Mouse (Mus musculus) activated CD4-positive, CD25-positive, alpha-beta regulatory T cell, adult 4 months (primary cell): ENCODE measurements around the gene Ptprm. TPM values are rescaled to one million over a fixed set of nuclear protein-coding genes. Genes with fewer than 3 reads are reported as not detected.

Experiments
- ATAC-seq: one replicate; pipeline ENCODE4 v1.8.0; 2017
- polyA plus RNA-seq, 2 experiments: library from polyadenylated mRNA; unstranded; fragments of 100-300 nt; shearing (Covaris generic); gene quantifications; one replicate each; pipeline ENCODE4 v1.2.1; 2017

Gene Ptprm
- polyA plus RNA-seq, 2 experiments from 2014 or later, result not detected

DNA sequence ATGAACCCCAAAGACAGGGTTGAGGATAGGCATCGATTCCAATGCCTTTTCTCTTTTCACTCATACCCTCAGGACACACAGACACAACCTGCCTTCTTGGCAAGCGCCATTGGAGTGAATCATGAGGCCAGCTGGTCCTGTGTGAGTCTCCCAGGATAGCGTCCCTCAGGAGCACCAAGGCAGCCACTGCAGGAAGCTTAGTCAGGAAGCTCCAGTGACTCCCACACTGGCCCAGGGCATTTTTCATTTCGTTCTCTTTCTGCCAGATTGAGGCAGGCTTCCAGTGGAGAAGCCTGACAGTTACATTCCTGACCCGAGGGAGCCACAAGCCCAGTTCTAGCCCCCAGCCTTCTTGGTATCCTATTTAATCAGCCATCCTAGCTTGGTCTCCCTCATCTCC lies 393.3 kb downstream of the Ptprm start:
- no peak for ATAC-seq

DNA sequence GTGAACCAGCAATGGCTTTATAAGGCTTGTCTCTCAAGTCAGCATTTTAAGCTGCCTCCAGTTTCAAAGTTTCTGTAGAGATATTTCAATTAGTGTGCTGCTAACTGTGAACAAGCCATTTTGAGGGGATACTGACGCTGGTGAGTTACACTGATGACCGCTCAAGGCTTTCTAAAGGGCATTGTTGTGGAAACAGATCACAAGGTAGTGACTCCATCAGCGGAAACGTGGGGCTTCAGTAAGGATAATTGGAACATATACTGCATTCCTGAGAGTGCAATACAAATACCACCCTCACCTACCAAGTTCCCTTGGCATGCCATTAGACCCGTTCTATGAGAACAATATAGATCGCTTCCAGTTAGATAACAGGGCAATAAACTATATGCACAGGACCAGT lies 393.7 kb downstream of the Ptprm start:
- ATAC-seq, result no peak

DNA sequence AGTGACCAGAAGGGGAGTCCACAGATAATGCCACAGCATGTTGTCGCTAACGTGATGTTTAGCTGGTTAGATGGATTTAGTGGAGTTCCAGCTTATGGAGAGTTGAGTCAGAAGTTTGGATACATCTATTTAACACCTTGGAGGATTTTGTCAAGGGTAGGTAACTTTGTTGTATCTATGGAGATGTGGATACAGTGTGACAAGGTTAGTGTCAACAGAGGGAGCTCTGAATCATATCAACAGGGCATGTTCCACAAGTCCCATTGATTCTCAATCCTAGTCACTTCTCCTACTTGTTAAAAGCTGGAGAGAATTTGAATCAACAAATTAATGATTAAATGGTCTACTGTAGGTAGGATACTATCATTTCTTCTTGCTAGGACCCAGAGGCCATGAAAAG lies 394.4 kb downstream of the Ptprm start:
- ATAC-seq, result no peak

DNA sequence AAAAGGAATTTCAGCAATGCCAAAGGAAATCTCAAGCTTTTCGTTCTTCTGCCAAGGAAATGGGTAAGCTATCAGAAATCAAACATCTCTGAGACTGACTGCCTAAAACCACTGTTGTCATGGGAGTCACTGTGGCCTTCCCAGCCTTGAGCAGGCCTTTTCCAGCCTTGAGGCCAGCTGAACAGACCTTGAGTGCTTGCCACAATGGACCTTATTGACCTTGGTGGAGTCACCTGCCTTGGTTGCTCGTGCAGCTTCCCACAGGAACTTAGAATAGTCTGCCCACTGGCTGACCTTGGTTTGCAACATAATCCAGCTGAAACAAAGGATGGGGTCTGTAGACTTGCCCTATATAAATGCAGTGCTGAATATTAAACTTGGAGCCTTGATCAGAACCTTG lies 395.5 kb downstream of the Ptprm start:
- ATAC-seq, result no peak

DNA sequence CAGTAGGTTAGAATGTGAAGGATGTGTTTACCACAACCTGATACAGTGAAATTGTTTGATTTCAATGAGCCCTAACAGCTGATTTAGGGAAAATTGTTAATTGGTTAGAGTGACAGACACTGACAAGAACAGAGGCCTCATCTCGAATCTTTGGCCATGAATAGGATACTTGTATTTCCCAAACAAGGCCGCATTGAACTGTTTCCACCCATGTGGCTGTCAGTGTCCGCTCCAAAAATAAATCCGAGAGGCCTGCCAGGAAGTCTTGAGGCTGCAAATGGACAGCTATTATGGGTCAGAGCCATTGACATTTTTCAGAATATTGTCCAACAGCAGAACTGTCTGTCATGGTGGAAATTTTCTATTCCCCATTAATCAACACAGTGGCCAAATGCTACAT lies 409.8 kb downstream of the Ptprm start:
- ATAC-seq, result no peak

DNA sequence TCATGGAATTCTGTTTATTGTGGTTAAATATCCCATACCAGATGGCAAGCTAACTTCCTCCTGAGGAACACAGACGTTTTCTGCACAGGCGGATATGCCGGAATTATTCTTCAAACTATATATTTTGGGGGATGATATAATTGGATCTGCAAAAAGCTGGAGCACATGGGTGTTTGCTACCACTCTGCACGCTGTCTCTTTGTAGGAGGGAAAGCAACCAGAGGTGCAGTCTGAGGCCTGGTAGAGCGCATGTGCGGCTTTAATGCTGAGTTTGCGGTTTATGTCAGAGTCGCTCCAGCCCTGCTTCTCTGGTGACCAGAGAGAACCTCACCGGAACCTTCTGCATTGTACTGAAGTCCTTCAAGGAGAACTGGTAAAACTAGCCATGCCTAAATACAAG lies 410.7 kb downstream of the Ptprm start:
- no peak for ATAC-seq

DNA sequence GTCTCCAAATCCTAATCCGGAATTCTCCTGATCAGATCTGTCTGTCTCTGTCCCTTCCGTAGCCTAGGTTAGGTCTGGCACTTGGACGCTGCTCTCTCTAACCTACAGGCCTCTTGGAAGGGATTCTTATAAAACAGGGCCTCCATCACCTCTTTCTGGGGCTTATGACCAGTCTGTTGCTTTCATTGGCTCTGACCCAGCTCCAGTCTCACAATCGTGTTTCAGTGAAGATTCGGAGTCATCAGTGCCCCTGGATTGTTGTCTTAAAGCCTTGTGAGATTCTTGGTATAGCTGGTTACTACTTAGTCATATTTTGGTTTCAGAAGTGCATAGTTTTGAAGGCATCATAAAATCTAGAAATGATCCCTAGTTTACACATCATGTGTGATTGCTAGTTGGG lies 428.6 kb downstream of the Ptprm start:
- ATAC-seq, result no peak

DNA sequence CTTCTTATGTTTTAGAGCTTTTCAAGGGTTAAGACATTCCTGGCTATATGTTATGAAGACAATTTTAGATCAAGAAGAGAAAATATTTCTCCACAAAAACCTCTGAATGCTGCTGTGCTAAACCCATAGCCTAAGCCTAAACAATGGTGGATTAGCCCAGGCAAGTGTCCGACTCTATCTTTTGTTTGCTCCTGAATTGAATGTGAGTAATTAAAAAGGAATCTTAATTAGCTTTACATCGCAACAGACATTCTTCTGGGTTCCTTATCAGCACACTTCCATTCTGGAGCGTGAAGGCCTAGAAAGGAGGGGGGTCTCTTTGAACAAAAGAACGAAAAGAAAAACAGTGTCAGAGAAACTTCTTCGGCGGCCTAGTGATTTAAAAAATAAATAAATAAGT lies 439.6 kb downstream of the Ptprm start:
- ATAC-seq, result no peak

DNA sequence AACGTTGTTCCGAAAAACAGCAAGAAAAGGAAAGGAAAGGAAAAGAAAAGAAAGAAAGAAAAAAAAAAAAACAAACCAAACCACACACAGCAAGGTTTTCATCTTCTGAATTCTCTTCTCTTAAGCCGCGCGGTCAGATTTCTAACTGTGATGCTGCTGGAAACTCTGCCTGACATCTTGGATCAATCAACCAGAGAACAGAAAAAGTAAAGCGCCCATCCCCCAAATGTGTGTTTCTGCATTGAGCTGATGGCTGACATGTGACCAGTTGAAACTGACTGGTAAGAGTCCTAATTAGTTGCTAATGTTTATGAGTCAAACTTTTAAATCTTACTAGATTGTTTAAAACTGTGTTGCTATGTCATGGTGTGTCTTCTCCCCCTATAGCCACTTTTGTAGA lies 441.7 kb downstream of the Ptprm start:
- no peak for ATAC-seq

DNA sequence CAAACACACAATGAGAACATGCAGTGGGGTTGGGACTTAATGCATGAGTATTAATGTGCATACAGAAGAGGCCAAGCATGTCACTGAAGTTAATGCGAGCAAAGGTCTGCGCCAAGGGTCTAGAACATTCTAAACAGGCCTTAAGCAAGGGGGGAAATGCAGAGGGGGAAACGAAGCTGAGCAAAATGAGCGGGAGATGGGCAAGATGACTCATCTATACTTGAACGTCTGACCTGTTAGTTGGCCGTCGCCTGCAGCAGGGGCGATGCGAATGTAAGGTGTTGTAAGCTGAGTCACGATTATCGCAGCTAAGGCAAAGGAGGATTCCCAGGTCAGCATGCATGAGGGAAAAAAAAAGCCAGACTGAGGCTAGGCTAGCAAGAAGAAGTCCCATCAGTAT lies 442.1 kb downstream of the Ptprm start:
- no peak for ATAC-seq

DNA sequence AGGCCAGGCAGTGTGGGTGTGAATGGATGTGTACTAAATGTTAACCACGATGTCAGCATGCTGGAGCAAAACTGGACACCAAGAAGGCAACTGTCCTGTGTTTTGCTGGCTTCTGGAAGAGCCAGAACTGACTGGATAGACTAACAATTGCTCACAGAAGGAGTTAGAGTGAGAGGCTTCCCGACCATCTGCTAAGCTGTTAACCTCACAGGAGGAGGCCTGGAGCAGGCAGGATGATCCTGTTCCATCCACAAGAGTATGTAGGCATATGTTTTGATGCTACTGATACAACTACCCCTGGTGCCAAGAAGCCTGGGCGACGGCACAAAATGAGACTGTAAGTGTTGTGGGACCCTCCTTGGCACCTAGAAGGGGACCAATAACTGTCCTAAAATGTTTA lies 444.4 kb downstream of the Ptprm start:
- ATAC-seq, result no peak

DNA sequence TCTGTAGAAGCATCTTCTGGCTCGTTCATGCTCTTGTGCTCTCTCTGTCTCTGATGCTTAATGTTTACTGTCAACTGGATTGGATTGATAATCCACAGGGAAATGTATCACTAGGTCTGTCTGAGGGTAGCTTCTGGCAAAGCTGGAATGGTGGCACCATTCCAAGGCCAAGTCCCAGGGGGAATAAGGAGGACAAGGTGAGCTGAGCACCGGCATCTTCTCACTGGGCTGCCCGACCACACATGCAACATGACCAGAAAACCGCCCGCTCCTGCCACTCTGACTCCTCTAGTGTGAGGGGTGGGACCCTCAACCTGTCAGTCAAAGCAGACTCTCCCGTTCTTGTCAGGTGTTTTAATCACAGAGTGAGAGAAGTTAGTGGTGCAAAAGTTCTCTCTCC lies 445.3 kb downstream of the Ptprm start:
- no peak for ATAC-seq

DNA sequence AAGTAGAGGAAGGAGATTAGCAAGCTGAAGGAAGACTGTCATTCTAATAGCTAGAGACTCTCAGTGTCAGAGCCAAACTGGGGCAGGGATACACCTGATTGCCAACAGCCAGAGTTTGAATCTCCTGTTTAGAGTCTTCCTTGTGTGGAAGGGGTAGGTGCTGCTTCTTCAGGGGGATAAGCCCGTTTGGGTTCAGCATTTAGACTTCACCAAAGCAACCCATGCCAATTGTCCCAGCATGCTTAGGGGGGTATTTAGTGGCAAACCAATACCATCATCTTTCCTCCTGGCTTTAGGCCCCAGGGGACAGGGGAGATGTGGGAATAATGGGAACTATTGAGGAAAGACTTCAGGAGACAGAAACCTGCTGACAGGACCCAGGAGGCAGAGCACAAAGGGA lies 460.1 kb downstream of the Ptprm start:
- ATAC-seq, result no peak

DNA sequence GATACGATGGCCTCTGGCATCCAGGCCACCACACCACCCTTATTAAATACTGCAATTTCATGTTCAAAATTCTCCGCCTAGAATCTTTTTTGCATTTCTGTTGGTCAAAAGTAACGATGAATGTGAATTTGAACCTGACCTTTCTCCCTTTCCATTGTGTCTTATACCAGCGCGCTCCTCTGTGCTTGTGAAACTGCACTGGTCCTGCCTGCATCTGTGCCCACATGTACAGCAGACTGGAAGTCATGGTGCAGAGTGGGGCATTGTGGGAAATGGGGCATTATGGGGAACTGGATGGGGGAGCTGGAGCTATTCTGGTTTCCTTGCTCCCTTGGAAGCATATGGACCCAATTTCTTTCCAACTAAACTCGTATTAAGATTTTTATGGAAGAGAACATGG lies 462.3 kb downstream of the Ptprm start:
- no peak for ATAC-seq

DNA sequence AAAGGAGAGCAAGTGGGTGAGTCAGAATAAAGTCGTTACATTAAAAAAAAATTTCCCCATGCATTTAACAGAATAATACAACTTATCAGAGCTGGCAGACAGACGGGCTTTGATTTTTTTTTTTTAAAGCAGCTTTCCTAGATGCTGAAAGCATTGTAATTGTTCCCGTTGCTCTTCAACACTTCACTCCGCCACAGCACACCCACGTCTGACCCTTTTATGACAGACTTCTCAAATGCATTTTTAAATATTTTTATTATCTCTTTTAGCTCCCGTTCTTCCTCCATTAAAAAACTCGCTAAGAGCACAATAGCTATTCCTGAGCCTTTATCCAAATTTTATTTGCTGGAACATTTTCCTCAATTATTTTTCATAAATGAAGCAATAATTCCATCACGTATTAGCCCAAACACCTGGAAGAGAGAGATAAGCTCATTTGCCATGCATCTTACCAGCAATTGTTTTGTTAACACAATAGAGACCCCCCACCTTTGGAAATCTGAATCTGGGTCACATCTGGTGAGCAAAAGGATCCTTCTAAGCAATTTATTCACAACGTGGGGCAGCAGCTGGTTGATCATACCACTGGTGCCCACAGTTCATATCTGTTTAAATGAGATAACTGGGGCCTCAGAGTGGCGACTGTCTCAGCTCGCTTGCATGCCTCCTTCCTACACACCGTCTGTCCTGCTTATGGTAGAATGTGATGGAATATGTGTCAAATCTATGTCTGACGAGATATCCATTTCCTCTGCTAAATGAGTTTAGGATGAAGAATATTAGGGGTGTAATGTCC lies 463.0 kb downstream of the Ptprm start:
- no peak for ATAC-seq

DNA sequence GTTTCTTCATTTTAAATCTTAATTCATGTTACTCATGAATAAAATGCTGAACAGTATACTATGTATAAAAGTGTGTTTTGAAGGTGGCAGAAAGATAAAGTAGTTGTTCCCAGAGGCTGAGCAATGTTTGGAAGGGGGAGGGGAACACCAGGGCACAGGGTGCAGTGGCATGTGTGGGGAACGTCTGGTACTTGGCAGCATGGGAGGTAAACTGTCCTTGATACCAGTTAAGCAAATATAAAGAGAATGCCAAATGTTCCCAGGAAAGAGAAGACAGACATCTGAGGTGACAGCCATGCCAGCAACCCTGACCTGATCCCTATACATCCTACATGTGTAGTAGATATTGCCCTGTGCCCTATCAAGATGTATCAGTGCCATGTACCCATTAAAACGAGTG lies 472.0 kb downstream of the Ptprm start:
- no peak for ATAC-seq

DNA sequence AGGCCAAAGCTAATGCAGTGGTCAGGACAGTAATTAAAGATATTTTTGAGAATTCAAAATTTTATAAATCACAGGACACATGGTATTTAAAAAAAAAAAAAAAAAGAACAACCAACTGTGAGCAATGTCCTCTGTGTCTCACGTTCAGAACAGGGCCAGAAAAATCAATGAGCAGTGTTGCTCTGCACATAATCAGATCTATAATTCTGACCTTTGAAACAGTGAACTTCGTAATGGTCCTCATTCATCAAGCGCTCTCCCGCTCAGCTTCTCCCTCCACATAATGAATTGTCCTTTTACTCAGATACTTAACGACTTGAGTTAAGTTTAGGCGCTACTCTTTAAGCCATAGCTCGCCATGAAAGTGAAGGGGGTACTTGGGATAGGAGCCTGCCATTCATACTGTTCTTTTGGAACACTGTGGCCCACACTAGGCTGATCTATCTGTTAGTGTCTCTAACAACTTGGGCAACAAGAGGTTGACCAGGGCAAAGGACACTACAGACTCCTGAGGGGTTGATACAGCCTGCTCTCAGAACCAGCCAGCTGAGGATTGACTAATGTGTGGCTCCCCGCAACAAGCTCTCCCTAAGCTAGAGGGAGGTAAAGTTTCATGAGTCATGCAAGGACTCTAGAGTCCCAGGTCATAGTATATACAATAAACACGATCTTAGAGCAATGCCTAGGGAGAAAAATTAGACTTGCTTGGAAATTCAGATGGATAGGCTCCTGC lies 473.1 kb downstream of the Ptprm start:
- ATAC-seq, result no peak

DNA sequence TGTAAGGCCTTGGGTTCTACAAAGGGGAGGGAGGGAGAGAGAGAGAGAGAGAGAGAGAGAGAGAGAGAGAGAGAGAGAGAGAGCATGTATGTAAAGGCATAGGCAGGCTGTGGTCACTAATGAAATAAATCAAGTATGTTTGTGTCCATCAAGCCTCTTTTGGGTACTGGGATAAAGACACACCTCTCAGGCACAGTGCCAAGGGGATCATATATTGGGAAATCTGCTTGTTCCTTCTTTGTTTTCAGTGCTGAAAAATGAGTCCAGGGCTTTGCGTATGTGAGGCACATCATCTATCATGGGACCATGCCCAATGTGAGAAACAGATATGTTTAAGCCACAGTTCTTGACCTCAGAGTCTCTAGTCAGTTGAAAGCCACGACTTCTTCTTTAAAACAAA lies 475.1 kb downstream of the Ptprm start:
- no peak for ATAC-seq

DNA sequence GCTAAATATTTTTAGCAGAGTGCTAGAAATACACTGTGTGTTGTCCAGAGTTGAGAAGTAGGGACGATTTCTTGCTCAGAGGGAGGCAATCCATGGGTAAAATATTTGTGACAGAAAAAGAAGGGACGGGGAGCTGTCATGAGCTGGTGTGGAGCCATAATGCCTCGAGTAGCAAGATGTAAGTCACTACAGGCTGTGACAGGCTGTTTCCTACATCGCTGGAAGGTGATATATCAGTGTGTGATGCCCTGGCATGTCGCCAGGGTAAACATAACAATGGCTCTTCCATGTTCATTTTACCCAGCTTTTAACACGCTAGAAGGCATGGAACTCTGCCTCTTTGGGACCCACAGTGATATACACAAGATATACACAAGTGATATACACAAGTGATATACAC lies 476.7 kb downstream of the Ptprm start:
- no peak for ATAC-seq

DNA sequence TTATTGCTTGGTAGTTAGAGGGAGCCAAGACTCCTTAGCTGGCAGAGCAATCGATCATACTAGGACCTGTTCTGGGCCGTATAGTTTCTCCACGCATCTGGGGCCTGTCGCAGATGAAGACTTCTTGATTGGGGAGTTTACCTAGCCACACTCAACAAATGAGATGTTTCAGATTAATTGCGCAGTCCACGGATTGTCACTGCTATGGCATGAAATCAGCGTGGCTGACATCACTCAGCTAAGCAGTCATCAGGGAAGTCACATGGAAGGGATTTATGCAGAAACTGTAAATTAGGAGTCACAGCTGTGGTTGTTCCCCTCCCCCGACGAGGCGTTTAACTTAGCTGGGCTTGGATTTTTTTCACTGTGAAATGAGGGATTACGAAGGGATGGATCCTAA lies 479.4 kb downstream of the Ptprm start:
- no peak for ATAC-seq

DNA sequence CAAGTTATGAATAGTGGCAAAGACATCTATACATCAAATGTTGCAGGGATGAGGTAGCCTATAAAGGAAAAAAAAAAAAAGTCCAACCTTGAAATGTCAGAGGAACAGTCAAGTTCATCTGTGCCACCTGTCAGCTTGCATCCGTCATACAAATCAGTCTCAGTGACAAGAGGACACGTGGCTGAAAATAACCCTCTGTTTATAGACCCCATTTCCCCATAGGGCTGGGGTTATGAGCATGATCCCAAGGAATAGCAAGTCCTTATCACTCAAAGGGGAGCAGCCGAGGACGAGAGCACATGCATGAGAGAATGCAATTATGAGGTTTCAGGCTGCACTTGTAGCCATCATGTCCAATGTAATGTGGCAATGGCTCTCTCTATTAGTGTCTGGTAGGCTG lies 482.9 kb downstream of the Ptprm start:
- ATAC-seq, result no peak

DNA sequence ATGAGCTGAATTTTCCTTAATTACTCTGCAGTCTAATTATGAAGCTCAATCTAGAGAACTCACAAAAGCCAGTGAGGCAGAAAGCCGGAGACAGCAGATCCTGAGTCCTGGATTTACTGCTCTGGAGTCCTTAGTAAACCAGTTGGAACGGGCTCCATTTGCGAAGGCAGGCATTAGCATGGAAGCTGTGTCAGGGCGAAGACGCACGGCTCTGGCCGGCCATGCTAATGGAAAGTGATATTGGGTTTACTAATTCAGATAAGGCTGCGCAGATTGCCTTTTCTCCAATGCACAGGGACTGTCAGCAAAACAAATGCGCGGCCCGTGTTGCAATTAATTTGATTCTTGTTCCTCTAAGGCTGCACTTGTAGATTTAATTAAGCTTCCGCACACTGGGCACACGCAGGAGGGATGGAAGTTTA lies 484.7 kb downstream of the Ptprm start:
- ATAC-seq, result no peak

DNA sequence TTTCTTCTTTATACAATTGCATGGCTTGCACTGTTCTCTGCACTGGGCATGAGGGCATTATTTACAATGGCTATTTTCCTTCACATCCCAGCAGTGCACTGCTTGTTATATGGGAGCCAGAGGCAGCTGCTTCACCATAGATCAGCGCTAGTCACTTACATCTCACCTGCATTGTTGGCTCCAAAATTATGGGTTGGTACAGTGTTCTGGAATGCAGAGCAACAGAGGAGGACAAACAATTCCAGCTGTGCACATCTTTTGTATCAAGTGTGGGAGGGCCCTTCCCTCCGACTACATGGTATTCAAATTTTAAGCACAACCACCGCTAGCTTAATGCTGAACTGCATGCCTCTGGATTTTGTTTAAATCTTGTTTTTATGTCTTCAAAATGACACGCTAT lies 489.8 kb downstream of the Ptprm start:
- no peak for ATAC-seq

DNA sequence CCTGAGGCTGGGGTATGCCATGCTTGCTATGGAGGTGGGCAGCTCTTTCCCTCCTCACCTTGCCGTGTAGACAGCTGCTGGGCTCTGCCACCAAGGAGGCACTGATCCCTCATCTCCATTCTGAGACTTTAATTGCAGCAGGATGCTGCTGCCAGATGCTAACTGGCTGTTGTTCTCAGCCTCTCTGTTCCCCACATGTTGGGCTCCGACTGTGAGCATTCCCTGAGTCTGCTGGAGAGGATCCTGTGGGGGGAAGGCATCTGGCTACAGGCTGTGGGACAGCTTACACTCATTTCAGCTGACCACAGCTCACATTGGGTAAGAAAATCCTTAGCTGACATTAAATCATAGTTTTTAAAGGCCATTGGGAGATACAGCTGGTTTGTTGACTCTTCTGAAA lies 492.7 kb downstream of the Ptprm start:
- no peak for ATAC-seq

DNA sequence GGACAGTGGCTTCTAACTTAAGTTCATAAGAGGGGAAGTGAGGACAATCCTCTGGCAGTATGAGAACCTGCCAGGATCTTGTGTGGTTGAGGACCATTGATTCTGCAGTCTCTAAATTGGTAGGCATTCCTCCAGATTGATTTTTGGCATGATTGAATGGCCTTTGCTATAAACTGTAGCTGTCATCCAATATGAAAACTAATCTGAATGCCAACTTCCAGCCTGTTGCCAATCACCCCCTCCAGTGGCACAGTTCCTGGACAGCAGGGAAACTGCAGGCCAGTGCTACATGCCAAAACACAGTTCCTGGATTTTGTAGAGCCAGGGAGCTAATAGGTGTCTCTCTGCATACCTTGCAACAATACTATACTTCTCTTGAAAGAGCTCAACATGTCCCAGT lies 495.5 kb downstream of the Ptprm start:
- ATAC-seq, result no peak
